Mouse (Mus musculus) testis, adult 2 months (tissue): ENCODE measurements around the gene Rptn.

ENCODE experiments used
- CTCF ChIP-seq: fragments of 200-500 bp; IDR thresholded peaks from 2 replicates; pipeline ENCODE4 v1.5.1; 2012; ENCODE audit warnings: low read depth, mild to moderate bottlenecking, inconsistent platforms, low read length, moderate library complexity; ENCODE audit not compliant: control insufficient read depth, insufficient read depth, insufficient replicate concordance
- POLR2A ChIP-seq: fragments of 200-500 bp; IDR thresholded peaks from 2 replicates; pipeline ENCODE4 v1.6.1; 2012; ENCODE audit warnings: low read depth, mild to moderate bottlenecking, inconsistent platforms, low read length, moderate library complexity; ENCODE audit not compliant: control insufficient read depth

- TF ChIP-seq POLR2A (no peak), CTCF (no peak)
Measured at GRCm38 (mm10) chr3:93375601-93376000, 17.9 kb upstream of the Rptn start.
